Mouse (Mus musculus) forebrain, postnatal 0 days (tissue): ENCODE measurements around the gene Pola1. TPM values are rescaled to one million over a fixed set of nuclear protein-coding genes. Genes with fewer than 3 reads are reported as not detected.
"Not testable (repeated sequence)": the region's sequence is repeated elsewhere in the genome, so short reads cannot be mapped to it uniquely, and the experiment has no call there.

Experiments
- ATAC-seq: fragments of 200-750 bp; cut with Nextera tagmentation; 2 replicates; pipeline ENCODE4 v1.8.0; 2017; ENCODE audit warnings: mild to moderate bottlenecking, moderate library complexity
- DNase-seq: peaks from one replicate; pipeline ENCODE4 v3.0.0-alpha.2; 2015
- H3K27ac ChIP-seq: fragments of 300-500 bp; sonication (generic); 2 replicates; pipeline ENCODE4 v1.5.1; 2014; ENCODE audit warnings: low read depth, mild to moderate bottlenecking, antibody characterized with exemption, low read length, moderate library complexity, mixed read lengths
- H3K27me3 ChIP-seq: fragments of 300-500 bp; sonication (generic); 2 replicates; pipeline ENCODE4 v1.6.1; 2014; ENCODE audit warnings: mild to moderate bottlenecking, low read length, mixed read lengths; ENCODE audit not compliant: insufficient read depth
- H3K36me3 ChIP-seq: fragments of 300-500 bp; sonication (generic); 2 replicates; pipeline ENCODE4 v1.6.1; 2014; ENCODE audit warnings: mild to moderate bottlenecking, moderate library complexity; ENCODE audit not compliant: insufficient read depth
- H3K4me1 ChIP-seq: fragments of 300-500 bp; sonication (generic); 2 replicates; pipeline ENCODE4 v1.6.1; 2014; ENCODE audit warnings: antibody characterized with exemption; ENCODE audit not compliant: insufficient read depth
- H3K4me2 ChIP-seq: fragments of 300-500 bp; sonication (generic); 2 replicates; pipeline ENCODE4 v1.6.1; 2014; ENCODE audit warnings: low read depth, mild to moderate bottlenecking, moderate library complexity
- H3K4me3 ChIP-seq: fragments of 300-500 bp; sonication (generic); 2 replicates; pipeline ENCODE4 v1.5.1; 2014; ENCODE audit warnings: low read depth, low read length, mixed read lengths
- H3K9ac ChIP-seq: fragments of 300-500 bp; sonication (generic); 2 replicates; pipeline ENCODE4 v1.6.1; 2014; ENCODE audit warnings: mild to moderate bottlenecking
- H3K9me3 ChIP-seq: fragments of 300-500 bp; sonication (generic); 2 replicates; pipeline ENCODE4 v1.6.1; 2016; ENCODE audit warnings: low read length
- CTCF ChIP-seq: sonication (generic); IDR thresholded peaks from 2 replicates; pipeline ENCODE4 v1.5.1; 2016; ENCODE audit warnings: antibody characterized with exemption, control low read depth, low read depth
- WGBS: fragments of 180-500 bp; shearing (Covaris S2); extraction: QIAGEN DNeasy Blood & Tissue Kit; methylation state at CpG from one replicate; pipeline ENCODE4 v1.1.7; 2014; 5-methylcytosine and 5-hydroxymethylcytosine counted together
- polyA plus RNA-seq: library from polyadenylated mRNA; unstranded; fragments of >200 nt; fragmentation: Nextera tagmentation; extraction: Ambion mirVana; gene quantifications from 2 replicates; pipeline ENCODE4 v1.2.1, GENCODE M21; 2015
- total RNA-seq: library from RNA; depleted of rRNA; stranded (reverse); fragments of >200 nt; gene quantifications from 2 replicates; pipeline ENCODE4 v1.2.3, GENCODE M21; 2014

Gene Pola1
- total and polyA plus RNA-seq, 2 experiments from 2014 or later: 2.5 to 9.6 TPM

GRCm38 (mm10) chrX:93465711-93466110, 166.2 kb downstream of the Pola1 start:
- Histone ChIP-seq H3K27me3 (no peaks in the 10 kb centered on the region), H3K27ac (no peak overlapping the region), H3K9ac (no peak overlapping the region), H3K4me2 (no peak overlapping the region), H3K4me3 (no peak overlapping the region), H3K4me1 (no peaks in the 10 kb centered on the region), H3K36me3 (no peaks in the 10 kb centered on the region), H3K9me3 (no peaks in the 10 kb centered on the region)
- peak; percentile 33 for DNase-seq
- 22% methylated on average over 1 of the region's 1 CpGs for WGBS
- peak; percentile 38; the same call in 1 of the 2 replicates for ATAC-seq
- TF ChIP-seq CTCF: peak; percentile 45

- no peaks in the 10 kb centered on the region for H3K27me3 ChIP-seq
- no peaks in the 10 kb centered on the region for H3K36me3 ChIP-seq
- no peak overlapping the region for H3K9ac ChIP-seq
- no peaks in the 10 kb centered on the region for H3K9me3 ChIP-seq
- WGBS: 44% methylated on average over 6 of the region's 6 CpGs
- no peak overlapping the region for H3K4me3 ChIP-seq
- 0 out of 2 replicates have a peak overlapping the region, but pooled peaks have one; percentile 8 for H3K4me2 ChIP-seq
- H3K4me1 ChIP-seq: no peaks in the 10 kb centered on the region
- H3K27ac ChIP-seq: no peak overlapping the region
- DNase-seq: peak; percentile 9
- TF ChIP-seq CTCF: no peak
- peak; percentile 75 for ATAC-seq
These were observed 202.2 kb downstream of the Pola1 start for GRCm38 (mm10) chrX:93429738-93430260.

- Histone ChIP-seq H3K9ac (no peak overlapping the region), H3K27me3 (no peaks in the 10 kb centered on the region), H3K4me1 (no peaks in the 10 kb centered on the region), H3K4me3 (no peak overlapping the region), H3K4me2 (0 out of 2 replicates have a peak overlapping the region, but pooled peaks have one; percentile 8), H3K27ac (no peak overlapping the region), H3K36me3 (no peaks in the 10 kb centered on the region), H3K9me3 (no peaks in the 10 kb centered on the region)
- TF ChIP-seq CTCF: no peak
- ATAC-seq (peak; percentile 73; the same call in 1 of the 2 replicates), DNase-seq (peak; percentile 35)
- WGBS: 42% methylated on average over 9 of the region's 9 CpGs
These were observed 202.8 kb downstream of the Pola1 start for GRCm38 (mm10) chrX:93428956-93429737.

- H3K9me3 ChIP-seq, H3K27me3 ChIP-seq, H3K4me2 ChIP-seq, DNase-seq, ATAC-seq, H3K4me1 ChIP-seq, H3K9ac ChIP-seq, H3K27ac ChIP-seq, H3K36me3 ChIP-seq, H3K4me3 ChIP-seq: not testable (repeated sequence)
These were observed 231.1 kb downstream of the Pola1 start for GRCm38 (mm10) chrX:93400871-93401270.

- no peak for DNase-seq
- ATAC-seq: no peak
- 76% methylated on average over 3 of the region's 3 CpGs for WGBS
These were observed 234.9 kb downstream of the Pola1 start for GRCm38 (mm10) chrX:93397089-93397488.

GRCm38 (mm10) chrX:93377285-93377972, 254.5 kb downstream of the Pola1 start:
- TF ChIP-seq CTCF: no peak
- WGBS: 46% methylated on average over 9 of the region's 9 CpGs
- DNase-seq (peak; percentile 2), ATAC-seq (no peak; the same call in 1 of the 2 replicates)
- no peaks in the 10 kb centered on the region for H3K9me3 ChIP-seq
- H3K4me1 ChIP-seq: no peaks in the 10 kb centered on the region
- no peak overlapping the region for H3K4me3 ChIP-seq
- no peaks in the 10 kb centered on the region for H3K27me3 ChIP-seq
- no peak overlapping the region for H3K27ac ChIP-seq
- H3K4me2 ChIP-seq: no peak overlapping the region
- no peaks in the 10 kb centered on the region for H3K36me3 ChIP-seq
- H3K9ac ChIP-seq: no peak overlapping the region

More at GRCm38 (mm10) chrX:93397089-93397488, 234.9 kb downstream of the Pola1 start:
- no peak overlapping the region for H3K27ac ChIP-seq
- H3K27me3 ChIP-seq: no peaks in the 10 kb centered on the region
- TF ChIP-seq CTCF: no peak
- H3K9ac ChIP-seq: no peak overlapping the region
- no peak overlapping the region for H3K4me3 ChIP-seq
- no peaks in the 10 kb centered on the region for H3K36me3 ChIP-seq
- H3K4me2 ChIP-seq: no peak overlapping the region
- no peaks in the 10 kb centered on the region for H3K9me3 ChIP-seq
- H3K4me1 ChIP-seq: no peaks in the 10 kb centered on the region

GRCm38 (mm10) chrX:93373503-93373902, 258.5 kb downstream of the Pola1 start:
- WGBS: 70% methylated on average over 1 of the region's 1 CpGs
- no peaks in the 10 kb centered on the region for H3K27me3 ChIP-seq
- no peak overlapping the region for H3K4me2 ChIP-seq
- DNase-seq: no peak
- no peak for TF ChIP-seq CTCF
- H3K9ac ChIP-seq: no peak overlapping the region
- H3K9me3 ChIP-seq: no peaks in the 10 kb centered on the region
- ATAC-seq: no peak
- no peak overlapping the region for H3K4me3 ChIP-seq
- H3K36me3 ChIP-seq: no peaks in the 10 kb centered on the region
- H3K27ac ChIP-seq: no peak overlapping the region
- H3K4me1 ChIP-seq: no peaks in the 10 kb centered on the region
